Mouse (Mus musculus) heart, embryonic 13.5 days (tissue): ENCODE data around the gene Hoxc5. TPM values are rescaled to one million over a fixed set of nuclear protein-coding genes. Genes with fewer than 3 reads are reported as not detected.

Experiments
- ATAC-seq: fragments of 200-750 bp; cut with Nextera tagmentation; 2 replicates; pipeline ENCODE4 v1.8.0; 2017; ENCODE audit warnings: moderate TSS enrichment; ENCODE audit not compliant: insufficient number of reproducible peaks, low FRiP score, low TSS enrichment; ENCODE audit errors: extremely low read depth
- H3K27ac ChIP-seq: fragments of 300-500 bp; sonication (generic); replicated peaks from 2 replicates; pipeline ENCODE4 v1.5.1; 2015; ENCODE audit warnings: moderate library complexity, mild to moderate bottlenecking, inconsistent platforms
- H3K27me3 ChIP-seq: fragments of 300-500 bp; sonication (generic); replicated peaks from 2 replicates; pipeline ENCODE4 v1.6.1; 2015; ENCODE audit warnings: mild to moderate bottlenecking, inconsistent platforms
- H3K36me3 ChIP-seq: fragments of 300-500 bp; sonication (generic); 2 replicates; pipeline ENCODE4 v1.6.1; 2015; ENCODE audit warnings: mild to moderate bottlenecking, inconsistent platforms
- H3K4me1 ChIP-seq: fragments of 300-500 bp; sonication (generic); 2 replicates; pipeline ENCODE4 v1.6.1; 2015; ENCODE audit warnings: inconsistent platforms
- H3K4me2 ChIP-seq: fragments of 300-500 bp; sonication (generic); 2 replicates; pipeline ENCODE4 v1.6.1; 2015; ENCODE audit warnings: inconsistent platforms, mild to moderate bottlenecking, moderate library complexity
- H3K4me3 ChIP-seq: fragments of 300-500 bp; sonication (generic); 2 replicates; pipeline ENCODE4 v1.5.1; 2015; ENCODE audit warnings: moderate library complexity, mild to moderate bottlenecking, inconsistent platforms
- H3K9ac ChIP-seq: fragments of 300-500 bp; sonication (generic); 2 replicates; pipeline ENCODE4 v1.6.1; 2015; ENCODE audit warnings: inconsistent platforms, mild to moderate bottlenecking, moderate library complexity
- H3K9me3 ChIP-seq: fragments of 300-500 bp; sonication (generic); 2 replicates; pipeline ENCODE4 v1.6.1; 2016; ENCODE audit warnings: inconsistent platforms
- WGBS: fragments of 180-500 bp; shearing (Covaris S2); methylation state at CpG from one replicate; pipeline ENCODE4 v1.1.7; 2015; ENCODE audit warnings: mixed read lengths; 5-methylcytosine and 5-hydroxymethylcytosine counted together
- polyA plus RNA-seq: library from polyadenylated mRNA; unstranded; fragments of >200 nt; fragmentation: Nextera tagmentation; extraction: Ambion mirVana; gene quantifications from 2 replicates; pipeline ENCODE4 v1.2.1, GENCODE M21; 2015

Gene Hoxc5
- polyA plus RNA-seq, 1 experiment from 2014 or later: 1.6 TPM

DNA sequence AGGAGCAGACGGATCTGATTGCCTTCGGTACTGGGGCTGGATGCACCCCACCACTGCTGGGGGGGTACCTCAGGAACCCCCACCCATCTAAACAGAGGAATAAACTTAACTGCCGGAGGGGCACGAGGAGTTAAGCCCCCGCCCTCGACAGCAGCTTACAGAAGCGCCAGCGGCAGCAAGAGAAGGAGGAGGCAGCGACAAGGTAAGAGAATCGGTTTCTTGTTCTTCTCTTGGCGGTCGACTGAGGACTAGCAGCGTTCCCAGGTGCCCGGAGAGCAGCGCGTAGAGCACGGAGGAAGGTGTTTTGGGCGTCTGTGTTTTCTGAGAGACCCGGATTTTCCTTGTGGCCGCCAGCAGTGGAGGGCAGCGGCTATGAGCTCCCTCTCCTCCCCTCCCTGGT lies 5.0 kb downstream of the Hoxc5 start:
- no peaks in the 10 kb centered on the region for H3K36me3 ChIP-seq
- peaks cover 99% of the 10 kb centered on the region for H3K27me3 ChIP-seq
- H3K4me3 ChIP-seq: no peak overlapping the region
- peaks cover 5% of the 10 kb centered on the region; the same call in 1 of the 2 replicates for H3K4me1 ChIP-seq
- under 1% methylated on average over 21 of the region's 21 CpGs for WGBS
- no peak overlapping the region for H3K4me2 ChIP-seq
- no peak overlapping the region for H3K27ac ChIP-seq
- ATAC-seq: no peak
- no peaks in the 10 kb centered on the region for H3K9me3 ChIP-seq
- no peak overlapping the region for H3K9ac ChIP-seq

DNA sequence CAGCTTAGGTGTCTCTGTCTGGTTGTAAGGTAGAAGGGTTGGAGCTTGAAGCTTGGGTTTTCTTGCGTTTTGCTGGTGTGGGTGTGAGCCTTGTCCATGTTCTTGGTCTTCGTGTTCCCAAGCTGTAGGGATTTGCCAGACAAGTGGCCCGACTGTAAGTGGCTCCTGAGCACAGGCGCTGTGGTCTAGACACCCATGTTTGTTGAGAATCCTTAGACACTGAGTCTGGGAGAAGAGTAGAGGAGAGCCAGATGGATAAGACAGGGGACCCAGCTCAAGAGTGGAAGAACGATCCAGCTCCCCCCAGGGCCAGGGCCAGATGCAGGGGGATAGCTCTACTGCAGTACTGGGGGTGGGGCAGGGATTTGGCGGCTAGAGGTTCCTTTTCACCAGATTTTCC lies 5.5 kb downstream of the Hoxc5 start:
- Histone ChIP-seq H3K4me2 (no peak overlapping the region), H3K4me3 (no peak overlapping the region), H3K36me3 (no peaks in the 10 kb centered on the region), H3K9ac (no peak overlapping the region), H3K27me3 (peaks cover 99% of the 10 kb centered on the region), H3K4me1 (peaks cover 5% of the 10 kb centered on the region; the same call in 1 of the 2 replicates), H3K9me3 (no peaks in the 10 kb centered on the region), H3K27ac (no peak overlapping the region)
- no peak for ATAC-seq
- WGBS: 2% methylated on average over 6 of the region's 6 CpGs

DNA sequence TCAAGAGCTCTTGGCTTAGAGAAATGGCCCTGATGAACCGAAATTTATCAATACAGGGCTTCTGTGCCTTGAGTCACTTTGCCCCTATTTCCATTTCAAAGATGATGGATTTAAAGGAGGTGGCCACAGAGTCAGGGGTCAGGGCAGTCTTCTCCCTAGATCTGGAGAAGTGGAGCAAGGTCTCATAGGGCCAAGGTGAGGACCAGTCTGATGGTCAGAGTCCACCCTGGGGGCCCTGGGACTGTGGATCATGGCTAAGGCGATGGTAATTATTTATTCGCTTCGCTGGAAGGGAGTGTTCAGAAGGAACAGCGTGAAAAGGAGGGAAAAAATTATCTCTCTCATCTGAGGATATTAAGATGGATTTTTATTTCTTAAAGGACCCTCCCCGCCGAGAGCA lies 7.8 kb downstream of the Hoxc5 start:
- H3K27me3 ChIP-seq: peaks cover 100% of the 10 kb centered on the region
- H3K4me2 ChIP-seq: no peak overlapping the region
- no peaks in the 10 kb centered on the region for H3K9me3 ChIP-seq
- no peak overlapping the region for H3K4me3 ChIP-seq
- H3K36me3 ChIP-seq: no peaks in the 10 kb centered on the region
- WGBS: 4% methylated on average over 7 of the region's 7 CpGs
- H3K9ac ChIP-seq: no peak overlapping the region
- ATAC-seq: no peak
- peaks cover 5% of the 10 kb centered on the region; the same call in 1 of the 2 replicates for H3K4me1 ChIP-seq
- no peak overlapping the region for H3K27ac ChIP-seq

DNA sequence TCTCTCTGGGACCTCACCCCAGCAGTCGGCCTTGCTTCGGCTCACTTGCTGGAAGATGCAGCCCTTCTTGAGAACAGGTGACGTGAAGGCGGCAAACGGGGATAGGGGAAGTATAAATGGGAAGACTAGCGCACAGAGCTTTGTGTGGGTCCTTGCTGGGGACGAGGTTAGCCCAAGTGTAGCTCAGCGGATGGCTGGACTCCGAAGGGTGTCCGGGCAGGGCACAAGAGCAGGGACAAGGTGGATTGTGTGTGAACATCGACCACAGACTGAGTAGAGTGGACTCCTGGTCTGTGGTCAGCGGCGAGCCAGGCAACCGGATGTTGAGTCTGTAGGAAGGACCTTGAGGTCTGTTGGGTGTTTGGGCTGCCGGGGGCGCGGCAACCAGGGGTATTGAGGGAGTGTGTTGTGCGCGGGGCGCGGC lies 8.5 kb downstream of the Hoxc5 start:
- no peak overlapping the region for H3K9ac ChIP-seq
- ATAC-seq: no peak
- WGBS: under 1% methylated on average over 21 of the region's 21 CpGs

DNA sequence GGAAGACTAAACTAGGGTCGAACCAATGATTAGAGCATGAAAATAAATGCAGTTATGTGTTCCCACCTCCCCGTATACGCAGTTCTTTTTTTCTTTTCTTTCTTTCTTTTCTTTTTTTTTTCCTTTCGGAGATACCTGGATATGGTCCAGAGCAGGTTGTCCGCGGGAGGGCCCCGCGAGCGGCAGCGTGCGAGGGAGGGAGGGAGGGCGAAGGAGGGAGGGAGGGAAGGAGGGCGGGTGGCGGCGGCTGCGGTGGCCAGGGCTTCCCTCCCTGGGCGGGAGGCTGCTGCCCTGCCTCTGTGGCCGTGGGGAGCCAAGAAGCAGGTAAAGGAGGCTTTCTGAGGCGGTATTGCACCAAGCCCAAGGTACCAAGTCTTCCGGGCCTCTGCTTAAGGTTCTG lies 8.9 kb downstream of the Hoxc5 start, which contains the start of gene Hoxc9:
Gene Hoxc9 (plus strand): TSS at position 269 of the 400 bp plus-strand sequence.
- no peak for ATAC-seq
- H3K9me3 ChIP-seq: no peaks in the 10 kb centered on the region
- peak within 1 kb of the TSS; percentile 35 for H3K4me3 ChIP-seq
- no peaks in the 10 kb centered on the region for H3K36me3 ChIP-seq
- peaks cover 5% of the 10 kb centered on the region; the same call in 1 of the 2 replicates for H3K4me1 ChIP-seq
- peaks cover 100% of the 10 kb centered on the region for H3K27me3 ChIP-seq
- no peak within 1 kb of the TSS for H3K9ac ChIP-seq
- 1% methylated on average over 16 of the region's 20 CpGs for WGBS
- H3K4me2 ChIP-seq: peak within 1 kb of the TSS; percentile 51
- no peak within 1 kb of the TSS for H3K27ac ChIP-seq

More for the DNA sequence above, 8.5 kb downstream of the Hoxc5 start:
- Histone ChIP-seq H3K27ac (no peak overlapping the region), H3K4me1 (peaks cover 5% of the 10 kb centered on the region; the same call in 1 of the 2 replicates), H3K27me3 (peaks cover 100% of the 10 kb centered on the region), H3K4me2 (no peak overlapping the region), H3K9me3 (no peaks in the 10 kb centered on the region), H3K4me3 (no peak overlapping the region), H3K36me3 (no peaks in the 10 kb centered on the region)

GRCm38 (mm10) chr15:102976631-102977422 lies 9.6 kb downstream of the Hoxc5 start:
- no peak overlapping the region for H3K9ac ChIP-seq
- peaks cover 10% of the 10 kb centered on the region for H3K4me1 ChIP-seq
- 1% methylated on average over 37 of the region's 37 CpGs for WGBS
- no peaks in the 10 kb centered on the region for H3K9me3 ChIP-seq
- no peaks in the 10 kb centered on the region for H3K36me3 ChIP-seq
- ATAC-seq: no peak
- H3K27ac ChIP-seq: no peak overlapping the region
- H3K27me3 ChIP-seq: peaks cover 100% of the 10 kb centered on the region
- H3K4me3 ChIP-seq: peak overlapping the region; percentile 35
- peak overlapping the region; percentile 51 for H3K4me2 ChIP-seq

- no peak overlapping the region for H3K27ac ChIP-seq
- peaks cover 100% of the 10 kb centered on the region for H3K27me3 ChIP-seq
- peaks cover 13% of the 10 kb centered on the region for H3K4me1 ChIP-seq
- 3% methylated on average over 16 of the region's 16 CpGs for WGBS
- no peak overlapping the region for H3K9ac ChIP-seq
- ATAC-seq: no peak
- no peaks in the 10 kb centered on the region for H3K9me3 ChIP-seq
- no peaks in the 10 kb centered on the region for H3K36me3 ChIP-seq
- H3K4me2 ChIP-seq: peak overlapping the region; percentile 51
- H3K4me3 ChIP-seq: peak overlapping the region; percentile 35
Measured at GRCm38 (mm10) chr15:102977423-102977974, 10.3 kb downstream of the Hoxc5 start.

- H3K9ac ChIP-seq: no peak overlapping the region
- no peaks in the 10 kb centered on the region for H3K9me3 ChIP-seq
- WGBS: 4% methylated on average over 13 of the region's 13 CpGs
Measured at GRCm38 (mm10) chr15:102978615-102979515, 11.6 kb downstream of the Hoxc5 start.

GRCm38 (mm10) chr15:102979936-102980335 lies 12.7 kb downstream of the Hoxc5 start:
- Histone ChIP-seq H3K36me3 (no peaks in the 10 kb centered on the region), H3K4me3 (no peak overlapping the region), H3K4me1 (peaks cover 13% of the 10 kb centered on the region), H3K27ac (no peak overlapping the region), H3K27me3 (peaks cover 100% of the 10 kb centered on the region), H3K9me3 (no peaks in the 10 kb centered on the region), H3K4me2 (no peak overlapping the region), H3K9ac (no peak overlapping the region)
- 0% methylated on average over 1 of the region's 1 CpGs for WGBS
- ATAC-seq: no peak

More at GRCm38 (mm10) chr15:102978615-102979515, 11.6 kb downstream of the Hoxc5 start:
- Histone ChIP-seq H3K4me3 (no peak overlapping the region), H3K4me2 (no peak overlapping the region), H3K4me1 (peaks cover 13% of the 10 kb centered on the region), H3K27me3 (peaks cover 100% of the 10 kb centered on the region), H3K27ac (no peak overlapping the region), H3K36me3 (no peaks in the 10 kb centered on the region)
- no peak for ATAC-seq

- Histone ChIP-seq H3K4me3 (no peak overlapping the region), H3K4me1 (peaks cover 13% of the 10 kb centered on the region), H3K36me3 (no peaks in the 10 kb centered on the region), H3K4me2 (no peak overlapping the region), H3K27me3 (peaks cover 100% of the 10 kb centered on the region), H3K27ac (no peak overlapping the region), H3K9ac (no peak overlapping the region), H3K9me3 (no peaks in the 10 kb centered on the region)
- no peak for ATAC-seq
- 4% methylated on average over 11 of the region's 11 CpGs for WGBS
Measured at GRCm38 (mm10) chr15:102980352-102980751, 13.1 kb downstream of the Hoxc5 start.

GRCm38 (mm10) chr15:102980912-102981311 lies 13.7 kb downstream of the Hoxc5 start:
- no peaks in the 10 kb centered on the region for H3K9me3 ChIP-seq
- peak overlapping the region; percentile 42 for H3K4me3 ChIP-seq
- H3K4me1 ChIP-seq: peaks cover 13% of the 10 kb centered on the region
- no peak for ATAC-seq
- 0% methylated on average over 14 of the region's 14 CpGs for WGBS
- no peaks in the 10 kb centered on the region for H3K36me3 ChIP-seq
- peaks cover 100% of the 10 kb centered on the region for H3K27me3 ChIP-seq
- H3K9ac ChIP-seq: no peak overlapping the region
- no peak overlapping the region for H3K27ac ChIP-seq
- peak overlapping the region; percentile 62 for H3K4me2 ChIP-seq
